Mouse (Mus musculus) C2C12 (cell line): ENCODE data around the gene Pclo.

Experiments
- CEBPB ChIP-seq: IDR thresholded peaks from one replicate; pipeline ENCODE4 v1.6.1; 2011; ENCODE audit warnings: low read depth, mild to moderate bottlenecking, control low read depth, moderate library complexity
- CTCF ChIP-seq: IDR thresholded peaks from one replicate; pipeline ENCODE4 v1.5.1; 2011; ENCODE audit not compliant: control insufficient read depth, insufficient read depth, insufficient read length
- MAX ChIP-seq: IDR thresholded peaks from one replicate; pipeline ENCODE4 v1.6.1; 2011; ENCODE audit warnings: mild to moderate bottlenecking, control low read depth
- MYOG ChIP-seq: IDR thresholded peaks from one replicate; pipeline ENCODE4 v1.6.1; 2011; ENCODE audit not compliant: control insufficient read depth, insufficient read length; ENCODE audit errors: extremely low read depth
- USF1 ChIP-seq: IDR thresholded peaks from one replicate; pipeline ENCODE4 v1.6.1; 2011; ENCODE audit warnings: low read depth, mild to moderate bottlenecking, control low read depth, moderate library complexity

DNA sequence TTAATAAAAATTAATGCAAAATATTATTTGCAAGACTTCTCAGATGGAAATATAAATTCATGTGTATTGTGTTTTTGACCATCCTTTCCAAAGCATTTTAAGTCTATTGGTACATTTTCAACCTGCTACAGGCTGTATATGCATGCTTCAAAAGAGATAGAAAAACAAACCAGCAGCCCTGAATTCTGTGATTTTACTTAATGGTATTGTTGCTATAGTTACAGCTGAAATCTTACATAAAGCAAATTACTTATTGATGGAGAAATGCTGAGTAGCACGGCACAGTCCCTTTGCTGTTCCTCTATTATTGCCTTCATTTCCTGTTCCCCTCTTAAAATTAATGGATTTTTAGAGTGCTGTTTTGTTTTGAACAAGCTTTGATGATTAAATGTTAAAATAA is 145.9 kb downstream of the Pclo start:
- TF ChIP-seq CTCF (no peak), MAX (no peak), USF1 (no peak), CEBPB (no peak), MYOG (no peak)
